ENCODE assay signal across 15 mouse cellular contexts in genomic region chr9:30521556-30522240, GRCm38 (mm10).
DNase-seq lines count a peak whose midpoint lies in the region; ATAC-seq lines count a peak whose summit lies in the region.
"Had no signal": no experiment of that assay in that cellular context is flagged by ENCODE, and none has a peak within 500 bp of the region (broad histone marks: within the 10 kb centered on the region; RNA-seq: fewer than 3 reads in every experiment).

No protein-coding gene starts in this region.

- H3K9me3 ChIP-seq in hindbrain, embryonic 10.5 days: no peaks in the 10 kb centered on the region
- H3K9me3 ChIP-seq in hindbrain, embryonic 11.5 days (ENCODE audit: control insufficient read depth, low read length): no peaks in the 10 kb centered on the region
- H3K9me3 ChIP-seq in embryonic facial prominence, embryonic 13.5 days: no peaks in the 10 kb centered on the region
- no peaks in the 10 kb centered on the region for H3K9me3 ChIP-seq in limb, embryonic 12.5 days
- H3K9me3 ChIP-seq: G1E; heart, embryonic 13.5 days; liver, embryonic 12.5 days had no signal

- H3K27me3 ChIP-seq in hindbrain, embryonic 10.5 days (ENCODE audit: insufficient read depth, poor library complexity, severe bottlenecking): no peaks in the 10 kb centered on the region
- no peaks in the 10 kb centered on the region for H3K27me3 ChIP-seq in hindbrain, embryonic 11.5 days (ENCODE audit: control insufficient read depth, insufficient read depth, low read length)
- H3K27me3 ChIP-seq in embryonic facial prominence, embryonic 13.5 days: no peaks in the 10 kb centered on the region
- no peaks in the 10 kb centered on the region for H3K27me3 ChIP-seq in limb, embryonic 12.5 days
- H3K27me3 ChIP-seq: heart, embryonic 13.5 days; liver, embryonic 12.5 days had no signal

- H3K4me1 ChIP-seq in hindbrain, embryonic 10.5 days (replicated peaks): peaks cover 34% of the 10 kb centered on the region
- H3K4me1 ChIP-seq in hindbrain, embryonic 11.5 days (replicated peaks; ENCODE audit: control insufficient read depth, insufficient read depth, low read length): no peaks in the 10 kb centered on the region
- H3K4me1 ChIP-seq in embryonic facial prominence, embryonic 13.5 days: peaks cover 33% of the 10 kb centered on the region
- peaks cover 41% of the 10 kb centered on the region for H3K4me1 ChIP-seq in limb, embryonic 12.5 days (replicated peaks)
- H3K4me1 ChIP-seq: liver, embryonic 12.5 days had no signal

- H3K4me3 ChIP-seq in hindbrain, embryonic 10.5 days: no peak overlapping the region
- H3K4me3 ChIP-seq in hindbrain, embryonic 11.5 days (ENCODE audit: low read depth, low read length): no peak overlapping the region
- no peak overlapping the region for H3K4me3 ChIP-seq in embryonic facial prominence, embryonic 13.5 days
- no peak overlapping the region for H3K4me3 ChIP-seq in limb, embryonic 12.5 days (replicated peaks)
- H3K4me3 ChIP-seq: heart, embryonic 13.5 days; liver, embryonic 12.5 days had no signal

- no peaks in the 10 kb centered on the region for H3K36me3 ChIP-seq in hindbrain, embryonic 10.5 days
- H3K36me3 ChIP-seq in hindbrain, embryonic 11.5 days (ENCODE audit: control insufficient read depth, insufficient read depth, low read length): no peaks in the 10 kb centered on the region
- H3K36me3 ChIP-seq in embryonic facial prominence, embryonic 13.5 days: no peaks in the 10 kb centered on the region
- H3K36me3 ChIP-seq in limb, embryonic 12.5 days: no peaks in the 10 kb centered on the region
- H3K36me3 ChIP-seq: G1E; heart, embryonic 13.5 days; liver, embryonic 12.5 days had no signal

- no peak overlapping the region for H3K4me2 ChIP-seq in hindbrain, embryonic 11.5 days (replicated peaks; ENCODE audit: low read depth, low read length)
- H3K4me2 ChIP-seq in embryonic facial prominence, embryonic 13.5 days: no peak overlapping the region
- H3K4me2 ChIP-seq in limb, embryonic 12.5 days: no peak overlapping the region
- H3K4me2 ChIP-seq: heart, embryonic 13.5 days; liver, embryonic 12.5 days had no signal

- ATAC-seq in hindbrain, embryonic 11.5 days (ENCODE audit: low FRiP score): no peak
- ATAC-seq in embryonic facial prominence, embryonic 13.5 days (ENCODE audit: insufficient number of reproducible peaks, insufficient read depth, low FRiP score, low TSS enrichment, low read depth): no peak
- ATAC-seq in limb, embryonic 12.5 days (ENCODE audit: insufficient number of reproducible peaks, insufficient read depth, low FRiP score, low TSS enrichment, low read depth): no peak; the same call in 1 of the 2 replicates
- ATAC-seq: liver, embryonic 12.5 days; lung, postnatal 0 days had no signal

- no peak for DNase-seq in hindbrain, embryonic 10.5 days (ENCODE audit: low spot score)
- no peak for DNase-seq in hindbrain, embryonic 11.5 days (ENCODE audit: low spot score)
- DNase-seq in 3T3-L1 (ENCODE audit: low read depth, low spot score): peak; percentile 26
- DNase-seq in urinary bladder, adult 2 months (ENCODE audit: low spot score): no peak
- no peak for DNase-seq in left cerebral cortex, adult 8-10 months (ENCODE audit: low spot score in 2 of 2)
- DNase-seq: cerebellum, adult 11 months; cerebellum, postnatal 25 days; thymus, postnatal 25 days had no signal

- 84% methylated on average over 6 of the region's 6 CpGs for WGBS in hindbrain, embryonic 10.5 days
- WGBS in hindbrain, embryonic 11.5 days: 79% methylated on average over 6 of the region's 6 CpGs
- WGBS in embryonic facial prominence, embryonic 13.5 days: 47% methylated on average over 6 of the region's 6 CpGs
- 59% methylated on average over 6 of the region's 6 CpGs for WGBS in limb, embryonic 12.5 days

- peak overlapping the region; percentile 14; the same call in 1 of the 2 replicates for H3K27ac ChIP-seq in hindbrain, embryonic 10.5 days
- H3K27ac ChIP-seq in hindbrain, embryonic 11.5 days (ENCODE audit: low read depth, low read length): no peak overlapping the region
- peak overlapping the region; percentile 73 for H3K27ac ChIP-seq in embryonic facial prominence, embryonic 13.5 days
- H3K27ac ChIP-seq in limb, embryonic 12.5 days: peak overlapping the region; percentile 83
- H3K27ac ChIP-seq: heart, embryonic 13.5 days; liver, embryonic 12.5 days; stomach, postnatal 0 days had no signal

- no peak overlapping the region for H3K9ac ChIP-seq in hindbrain, embryonic 11.5 days (ENCODE audit: low read depth, low read length)
- no peak overlapping the region for H3K9ac ChIP-seq in embryonic facial prominence, embryonic 13.5 days
- H3K9ac ChIP-seq in limb, embryonic 12.5 days (replicated peaks): no peak overlapping the region
- H3K9ac ChIP-seq: heart, embryonic 13.5 days; liver, embryonic 12.5 days had no signal
